Mouse (Mus musculus) frontal cortex, postnatal 36 days (tissue): ENCODE results near the gene Auts2.
A peak's percentile ranks its signal among the peaks of the same experiment; 100 is the strongest.

Source experiments
- DNase-seq, 2 experiments: peaks; one replicate each; pipeline ENCODE4 v3.0.0; 2022; ENCODE audit warnings: low spot score in 2 of 2

The Auts2 gene

GRCm38 (mm10) chr5:132500817-132501231 lies 42.3 kb downstream of the Auts2 start:
- DNase-seq = no peak

GRCm38 (mm10) chr5:132498896-132499295 lies 44.2 kb downstream of the Auts2 start:
- no peak for DNase-seq

GRCm38 (mm10) chr5:132498045-132498444 lies 45.1 kb downstream of the Auts2 start:
- peak in 1 of 2 experiments; percentile 17 for DNase-seq

- DNase-seq = no peak
Measured at GRCm38 (mm10) chr5:132492793-132493192, 50.4 kb downstream of the Auts2 start.

GRCm38 (mm10) chr5:132492040-132492439 lies 51.1 kb downstream of the Auts2 start:
- no peak for DNase-seq

- no peak for DNase-seq
Measured at GRCm38 (mm10) chr5:132491508-132491907, 51.6 kb downstream of the Auts2 start.

GRCm38 (mm10) chr5:132490326-132490725 lies 52.8 kb downstream of the Auts2 start:
- DNase-seq = no peak

GRCm38 (mm10) chr5:132489736-132490313 lies 53.3 kb downstream of the Auts2 start:
- no peak for DNase-seq

- DNase-seq = no peak
Measured at GRCm38 (mm10) chr5:132486831-132487230, 56.3 kb downstream of the Auts2 start.

- DNase-seq = no peak
Measured at GRCm38 (mm10) chr5:132485994-132486393, 57.1 kb downstream of the Auts2 start.

GRCm38 (mm10) chr5:132485448-132485847 lies 57.7 kb downstream of the Auts2 start:
- no peak for DNase-seq

GRCm38 (mm10) chr5:132481476-132481875 lies 61.7 kb downstream of the Auts2 start:
- no peak for DNase-seq

- DNase-seq = no peak
Measured at GRCm38 (mm10) chr5:132480461-132480860, 62.7 kb downstream of the Auts2 start.

- DNase-seq = no peak
Measured at GRCm38 (mm10) chr5:132479227-132479857, 63.8 kb downstream of the Auts2 start.

- no peak for DNase-seq
Measured at GRCm38 (mm10) chr5:132477533-132477932, 65.6 kb downstream of the Auts2 start.

- no peak for DNase-seq
Measured at GRCm38 (mm10) chr5:132472905-132473321, 70.2 kb downstream of the Auts2 start.

GRCm38 (mm10) chr5:132472184-132472829 lies 70.8 kb downstream of the Auts2 start:
- peak in 1 of 2 experiments; percentile 28 for DNase-seq

GRCm38 (mm10) chr5:132467364-132467743 lies 75.8 kb downstream of the Auts2 start:
- DNase-seq = no peak

- no peak for DNase-seq
Measured at GRCm38 (mm10) chr5:132466427-132467363, 76.4 kb downstream of the Auts2 start.

- DNase-seq = no peak
Measured at GRCm38 (mm10) chr5:132462560-132462959, 80.6 kb downstream of the Auts2 start.

GRCm38 (mm10) chr5:132458498-132458897 lies 84.6 kb downstream of the Auts2 start:
- DNase-seq = peak; percentile 46 to 72

GRCm38 (mm10) chr5:132452381-132452780 lies 90.8 kb downstream of the Auts2 start:
- no peak for DNase-seq
